Mouse (Mus musculus) embryonic facial prominence, embryonic 14.5 days (tissue): ENCODE results near the gene Calm5. TPM values are rescaled to one million over a fixed set of nuclear protein-coding genes. Genes with fewer than 3 reads are reported as not detected.
"Not testable (repeated sequence)": the region's sequence is repeated elsewhere in the genome, so short reads cannot be mapped to it uniquely, and the experiment has no call there.

ENCODE experiments used
- ATAC-seq: fragments of 200-750 bp; cut with Nextera tagmentation; 2 replicates; pipeline ENCODE4 v1.8.0; 2017; ENCODE audit warnings: low read depth, moderate number of reproducible peaks, moderate TSS enrichment
- DNase-seq: peaks from one replicate; pipeline ENCODE4 v3.0.0-alpha.2; 2015; ENCODE audit warnings: low spot score
- H3K27ac ChIP-seq: fragments of 300-500 bp; sonication (generic); replicated peaks from 2 replicates; pipeline ENCODE4 v1.5.1; 2014; ENCODE audit warnings: low read depth, mild to moderate bottlenecking, low read length, moderate library complexity
- H3K27me3 ChIP-seq: fragments of 300-500 bp; sonication (generic); replicated peaks from 2 replicates; pipeline ENCODE4 v1.6.1; 2014; ENCODE audit warnings: low read length; ENCODE audit not compliant: control insufficient read depth, insufficient read depth
- H3K36me3 ChIP-seq: fragments of 300-500 bp; sonication (generic); 2 replicates; pipeline ENCODE4 v1.6.1; 2014; ENCODE audit warnings: low read length, mixed read lengths; ENCODE audit not compliant: control insufficient read depth, insufficient read depth
- H3K4me1 ChIP-seq: fragments of 300-500 bp; sonication (generic); 2 replicates; pipeline ENCODE4 v1.6.1; 2014; ENCODE audit warnings: antibody characterized with exemption, low read length; ENCODE audit not compliant: control insufficient read depth, insufficient read depth
- H3K4me2 ChIP-seq: fragments of 300-500 bp; sonication (generic); 2 replicates; pipeline ENCODE4 v1.6.1; 2014; ENCODE audit warnings: low read depth, mild to moderate bottlenecking, low read length, moderate library complexity, mixed read lengths
- H3K4me3 ChIP-seq: fragments of 300-500 bp; sonication (generic); 2 replicates; pipeline ENCODE4 v1.5.1; 2014; ENCODE audit warnings: low read depth, mild to moderate bottlenecking, low read length
- H3K9ac ChIP-seq: fragments of 300-500 bp; sonication (generic); 2 replicates; pipeline ENCODE4 v1.6.1; 2014; ENCODE audit warnings: low read depth, mild to moderate bottlenecking, low read length, moderate library complexity, mixed read lengths
- H3K9me3 ChIP-seq: fragments of 300-500 bp; sonication (generic); 2 replicates; pipeline ENCODE4 v1.6.1; 2016; ENCODE audit warnings: low read length; ENCODE audit not compliant: control insufficient read depth
- WGBS: fragments of 180-500 bp; shearing (Covaris S2); extraction: QIAGEN DNeasy Blood & Tissue Kit; methylation state at CpG from one replicate; pipeline ENCODE4 v1.1.7; 2014; 5-methylcytosine and 5-hydroxymethylcytosine counted together
- polyA plus RNA-seq: library from polyadenylated mRNA; unstranded; fragments of >200 nt; fragmentation: Nextera tagmentation; extraction: Ambion mirVana; gene quantifications from 2 replicates; pipeline ENCODE4 v1.2.1, GENCODE M21; 2014

The Calm5 gene
- 0.58 and 0.74 TPM in 2 replicates for polyA plus RNA-seq

- H3K27ac ChIP-seq, H3K27me3 ChIP-seq, ATAC-seq, DNase-seq, H3K9ac ChIP-seq, H3K4me3 ChIP-seq, H3K4me1 ChIP-seq, H3K36me3 ChIP-seq, H3K9me3 ChIP-seq, H3K4me2 ChIP-seq: not testable (repeated sequence)
- WGBS = 83% methylated on average over 3 of the region's 3 CpGs
These were observed at the start of gene Calm5 for GRCm38 (mm10) chr13:3853648-3854333. Gene Calm5, plus strand, starts transcription at chr13:3854173.

- Histone ChIP-seq H3K4me1 (0 out of 2 replicates have a peak, but pooled peaks cover 12% of the 10 kb centered on the region), H3K36me3 (no peaks in the 10 kb centered on the region), H3K4me3 (no peak within 1 kb of the TSS), H3K4me2 (no peak within 1 kb of the TSS; the same call in 1 of the 2 replicates), H3K9ac (no peak within 1 kb of the TSS), H3K9me3 (no peaks in the 10 kb centered on the region), H3K27me3 (no peaks in the 10 kb centered on the region), H3K27ac (no peak within 1 kb of the TSS)
- DNase-seq (peak; percentile 35), ATAC-seq (0 out of 2 replicates have a peak, but pooled peaks have one; percentile 6)
- 73% methylated on average over 13 of the region's 13 CpGs for WGBS
These were observed 49.8 kb upstream of the Calm5 start, which contains the start of gene Calml3 for GRCm38 (mm10) chr13:3804186-3804585. Gene Calml3, minus strand, starts transcription at chr13:3804316.

- Histone ChIP-seq H3K36me3 (no peaks in the 10 kb centered on the region), H3K9ac (no peak overlapping the region), H3K9me3 (no peaks in the 10 kb centered on the region), H3K27me3 (no peaks in the 10 kb centered on the region), H3K4me2 (no peak overlapping the region), H3K4me3 (no peak overlapping the region), H3K4me1 (0 out of 2 replicates have a peak, but pooled peaks cover 8% of the 10 kb centered on the region), H3K27ac (no peak overlapping the region)
- WGBS = 66% methylated on average over 2 of the region's 2 CpGs
- ATAC-seq (no peak), DNase-seq (no peak)
These were observed 48.8 kb upstream of the Calm5 start for GRCm38 (mm10) chr13:3805132-3805531.

GRCm38 (mm10) chr13:3805638-3806037 is 48.3 kb upstream of the Calm5 start:
- Histone ChIP-seq H3K27me3 (no peaks in the 10 kb centered on the region), H3K4me3 (no peak overlapping the region), H3K4me1 (0 out of 2 replicates have a peak, but pooled peaks cover 8% of the 10 kb centered on the region), H3K4me2 (no peak overlapping the region), H3K9ac (no peak overlapping the region), H3K36me3 (no peaks in the 10 kb centered on the region), H3K9me3 (no peaks in the 10 kb centered on the region), H3K27ac (no peak overlapping the region)
- DNase-seq (no peak), ATAC-seq (no peak)
- 77% methylated on average over 5 of the region's 5 CpGs for WGBS

- no peaks in the 10 kb centered on the region for H3K27me3 ChIP-seq
- ATAC-seq (peak; percentile 55; the same call in 1 of the 2 replicates), DNase-seq (peak; percentile 45)
- 50% methylated on average over 7 of the region's 7 CpGs for WGBS
- no peaks in the 10 kb centered on the region for H3K36me3 ChIP-seq
- no peaks in the 10 kb centered on the region for H3K9me3 ChIP-seq
- no peak overlapping the region for H3K9ac ChIP-seq
- H3K4me2 ChIP-seq = no peak overlapping the region
- 0 out of 2 replicates have a peak overlapping the region, but pooled peaks have one; percentile 39 for H3K27ac ChIP-seq
- no peak overlapping the region for H3K4me3 ChIP-seq
- H3K4me1 ChIP-seq = 0 out of 2 replicates have a peak, but pooled peaks cover 8% of the 10 kb centered on the region
These were observed 46.7 kb upstream of the Calm5 start for GRCm38 (mm10) chr13:3807131-3807827.

GRCm38 (mm10) chr13:3818012-3818739 is 35.8 kb upstream of the Calm5 start:
- no peaks in the 10 kb centered on the region for H3K27me3 ChIP-seq
- no peaks in the 10 kb centered on the region for H3K9me3 ChIP-seq
- no peak for ATAC-seq
- H3K9ac ChIP-seq = no peak overlapping the region
- no peak overlapping the region for H3K4me2 ChIP-seq
- 71% methylated on average over 5 of the region's 5 CpGs for WGBS
- H3K4me1 ChIP-seq = no peaks in the 10 kb centered on the region
- H3K36me3 ChIP-seq = no peaks in the 10 kb centered on the region
- no peak overlapping the region for H3K27ac ChIP-seq
- no peak overlapping the region for H3K4me3 ChIP-seq
- no peak for DNase-seq

- Histone ChIP-seq H3K4me3 (no peak overlapping the region), H3K27ac (no peak overlapping the region), H3K9me3 (no peaks in the 10 kb centered on the region), H3K4me2 (no peak overlapping the region), H3K4me1 (no peaks in the 10 kb centered on the region), H3K9ac (no peak overlapping the region), H3K36me3 (no peaks in the 10 kb centered on the region), H3K27me3 (no peaks in the 10 kb centered on the region)
- 81% methylated on average over 2 of the region's 2 CpGs for WGBS
- DNase-seq (no peak), ATAC-seq (no peak)
These were observed 35.3 kb upstream of the Calm5 start for GRCm38 (mm10) chr13:3818740-3819076.

- Histone ChIP-seq H3K4me2 (no peak overlapping the region), H3K9me3 (no peaks in the 10 kb centered on the region), H3K9ac (no peak overlapping the region), H3K4me1 (no peaks in the 10 kb centered on the region), H3K4me3 (no peak overlapping the region), H3K27me3 (no peaks in the 10 kb centered on the region), H3K27ac (no peak overlapping the region), H3K36me3 (no peaks in the 10 kb centered on the region)
- ATAC-seq (no peak), DNase-seq (no peak)
- WGBS = 62% methylated on average over 4 of the region's 4 CpGs
These were observed 31.9 kb upstream of the Calm5 start for GRCm38 (mm10) chr13:3822105-3822504.
